Mouse (Mus musculus): ENCODE measurements around the gene Tenm2. TPM values are rescaled to one million over a fixed set of nuclear protein-coding genes. Genes with fewer than 3 reads are reported as not detected.

Gene Tenm2
- polyA plus RNA-seq, 1 experiment from 2014 or later: 0.16 TPM

DNA sequence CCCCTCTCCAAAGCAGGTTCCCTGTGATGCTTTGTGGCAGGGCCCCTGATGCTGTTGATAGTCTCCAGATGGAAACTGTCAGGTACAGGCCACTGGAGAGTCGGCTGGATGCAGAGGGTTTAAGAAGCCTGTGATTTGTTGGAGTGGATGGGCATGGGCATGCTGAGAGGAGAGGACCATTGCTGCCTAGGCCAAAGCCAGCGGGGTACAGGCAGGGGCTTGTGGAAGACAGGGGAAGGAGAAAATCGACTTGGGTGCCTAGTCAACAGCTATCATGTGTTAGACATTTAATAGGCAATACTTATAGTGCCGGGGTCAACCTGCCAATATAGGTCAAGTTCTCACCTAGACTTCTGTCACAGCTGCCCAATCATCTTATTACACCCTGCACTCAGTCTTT is 926.4 kb downstream of the Tenm2 start:
- Histone ChIP-seq H3K9ac (replicated peaks; ENCODE audit: low read depth) (no peak overlapping the region), H3K4me3 (ENCODE audit: low read depth, low read length) (no peak overlapping the region), H3K9me3 (ENCODE audit: low read length) (no peaks in the 10 kb centered on the region), H3K27ac (ENCODE audit: low read length) (no peak overlapping the region), H3K4me2 (replicated peaks; ENCODE audit: low read depth, low read length) (no peak overlapping the region), H3K36me3 (ENCODE audit: insufficient read depth, low read length) (no peaks in the 10 kb centered on the region), H3K4me1 (ENCODE audit: insufficient read depth, low read depth, low read length) (no peaks in the 10 kb centered on the region), H3K27me3 (replicated peaks; ENCODE audit: insufficient read depth, low read length) (no peaks in the 10 kb centered on the region)
- DNase-seq (ENCODE audit: low spot score) (no peak), ATAC-seq (no peak)
- TF ChIP-seq EP300 (IDR thresholded peaks at IDR 0.05): no peak
- TF ChIP-seq CTCF (IDR thresholded peaks at IDR 0.05): no peak
- WGBS: 53% methylated on average over 4 of the region's 4 CpGs

DNA sequence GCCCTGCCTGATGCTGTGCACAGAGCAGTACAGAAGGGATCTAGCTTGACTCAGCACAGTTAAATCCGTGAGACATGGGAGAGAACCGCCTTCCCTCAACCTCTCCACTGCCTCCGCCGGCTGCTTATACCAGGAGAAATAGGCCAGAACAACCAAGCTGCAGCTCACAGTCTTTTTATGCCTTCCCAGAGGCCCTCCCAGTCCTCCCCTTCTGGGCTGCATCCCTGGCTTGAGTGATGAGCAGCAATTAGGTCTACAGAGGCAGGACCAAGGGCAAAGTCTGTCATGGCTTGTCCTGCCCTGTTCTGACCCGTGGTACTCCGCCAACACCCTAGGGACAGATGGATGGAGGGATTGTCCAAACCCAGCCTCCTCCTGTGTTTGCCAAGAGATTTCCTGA is 928.5 kb downstream of the Tenm2 start:
- Histone ChIP-seq H3K4me2 (replicated peaks; ENCODE audit: low read depth, low read length) (no peak overlapping the region), H3K36me3 (ENCODE audit: insufficient read depth, low read length) (no peaks in the 10 kb centered on the region), H3K27me3 (replicated peaks; ENCODE audit: insufficient read depth, low read length) (no peaks in the 10 kb centered on the region), H3K9me3 (ENCODE audit: low read length) (no peaks in the 10 kb centered on the region), H3K9ac (replicated peaks; ENCODE audit: low read depth) (no peak overlapping the region), H3K27ac (ENCODE audit: low read length) (no peak overlapping the region), H3K4me3 (ENCODE audit: low read depth, low read length) (no peak overlapping the region), H3K4me1 (ENCODE audit: insufficient read depth, low read depth, low read length) (no peaks in the 10 kb centered on the region; the same call in 1 of the 2 replicates)
- ATAC-seq: no peak
- TF ChIP-seq CTCF (IDR thresholded peaks at IDR 0.05) (no peak), EP300 (IDR thresholded peaks at IDR 0.05) (no peak)
- DNase-seq (ENCODE audit: low spot score): no peak
- WGBS: 84% methylated on average over 6 of the region's 6 CpGs

DNA sequence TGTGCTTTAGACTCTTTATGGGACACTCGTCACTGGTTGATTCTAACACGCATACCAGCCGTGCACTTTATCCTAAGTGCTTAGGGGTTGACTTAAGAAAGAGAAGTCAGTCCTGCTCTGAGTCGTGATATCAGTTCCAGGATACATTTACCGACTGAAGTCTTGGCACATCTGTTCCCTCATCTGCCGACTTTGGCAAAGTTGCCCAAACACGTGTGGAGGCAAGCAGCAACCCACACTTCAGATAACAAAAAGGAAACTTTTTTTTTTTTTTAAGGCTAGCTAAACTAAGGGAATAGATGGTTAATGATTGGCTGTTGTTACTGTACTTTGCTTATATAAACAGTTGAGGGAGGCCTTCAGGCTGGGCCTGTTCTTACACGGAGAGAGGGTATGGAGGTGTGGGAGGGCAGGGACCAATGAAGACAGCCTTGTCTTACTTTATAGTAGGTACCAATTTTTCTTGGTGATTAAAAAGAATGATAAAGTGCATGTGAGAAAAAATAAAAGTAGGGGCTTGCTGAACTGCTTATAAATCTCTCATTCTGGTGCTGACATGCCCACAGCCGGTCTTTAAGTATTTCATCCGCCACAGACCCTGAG is 930.3 kb downstream of the Tenm2 start:
- TF ChIP-seq EP300 (IDR thresholded peaks at IDR 0.05): no peak
- no peak for TF ChIP-seq CTCF (IDR thresholded peaks at IDR 0.05)
- ATAC-seq (no peak), DNase-seq (ENCODE audit: low spot score) (no peak)
- Histone ChIP-seq H3K27ac (ENCODE audit: low read length) (no peak overlapping the region), H3K4me3 (ENCODE audit: low read depth, low read length) (no peak overlapping the region), H3K9ac (replicated peaks; ENCODE audit: low read depth) (no peak overlapping the region), H3K9me3 (ENCODE audit: low read length) (no peaks in the 10 kb centered on the region), H3K36me3 (ENCODE audit: insufficient read depth, low read length) (no peaks in the 10 kb centered on the region), H3K4me1 (ENCODE audit: insufficient read depth, low read depth, low read length) (no peaks in the 10 kb centered on the region; the same call in 1 of the 2 replicates), H3K4me2 (replicated peaks; ENCODE audit: low read depth, low read length) (no peak overlapping the region), H3K27me3 (replicated peaks; ENCODE audit: insufficient read depth, low read length) (no peaks in the 10 kb centered on the region)
- WGBS: 59% methylated on average over 10 of the region's 10 CpGs

DNA sequence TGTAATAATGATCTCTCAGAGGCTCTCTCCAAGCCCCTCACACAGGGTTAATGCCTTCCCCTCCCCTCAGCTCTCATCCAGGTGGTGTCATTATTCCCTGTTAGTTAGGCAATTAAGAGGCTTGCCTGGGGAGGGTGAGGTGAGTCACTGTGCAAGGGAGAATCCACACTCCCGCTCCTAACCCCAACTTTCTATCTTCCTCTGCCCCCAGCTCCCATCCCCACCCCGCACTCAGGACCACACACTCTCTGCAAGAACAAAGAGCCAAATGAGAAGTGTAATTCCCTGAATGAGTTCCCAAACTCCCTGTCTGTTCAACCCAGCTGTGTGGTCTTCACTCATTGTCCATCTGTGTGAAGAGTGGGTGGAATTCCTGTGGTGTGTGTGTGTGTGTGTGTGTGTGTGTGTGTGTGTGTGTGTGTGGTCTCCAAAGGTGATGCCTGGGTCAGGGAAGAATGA is 932.8 kb downstream of the Tenm2 start:
- TF ChIP-seq EP300 (IDR thresholded peaks at IDR 0.05) (no peak), CTCF (IDR thresholded peaks at IDR 0.05) (no peak)
- 71% methylated on average over 2 of the region's 2 CpGs for WGBS
- H3K36me3 ChIP-seq (ENCODE audit: insufficient read depth, low read length): no peaks in the 10 kb centered on the region
- H3K4me2 ChIP-seq (replicated peaks; ENCODE audit: low read depth, low read length): no peak overlapping the region
- H3K4me1 ChIP-seq (ENCODE audit: insufficient read depth, low read depth, low read length): no peaks in the 10 kb centered on the region; the same call in 1 of the 2 replicates
- no peaks in the 10 kb centered on the region for H3K27me3 ChIP-seq (replicated peaks; ENCODE audit: insufficient read depth, low read length)
- no peak overlapping the region for H3K9ac ChIP-seq (replicated peaks; ENCODE audit: low read depth)
- no peak overlapping the region for H3K4me3 ChIP-seq (ENCODE audit: low read depth, low read length)
- ATAC-seq (no peak), DNase-seq (ENCODE audit: low spot score) (no peak)
- H3K27ac ChIP-seq (ENCODE audit: low read length): no peak overlapping the region
- H3K9me3 ChIP-seq (ENCODE audit: low read length): no peaks in the 10 kb centered on the region

DNA sequence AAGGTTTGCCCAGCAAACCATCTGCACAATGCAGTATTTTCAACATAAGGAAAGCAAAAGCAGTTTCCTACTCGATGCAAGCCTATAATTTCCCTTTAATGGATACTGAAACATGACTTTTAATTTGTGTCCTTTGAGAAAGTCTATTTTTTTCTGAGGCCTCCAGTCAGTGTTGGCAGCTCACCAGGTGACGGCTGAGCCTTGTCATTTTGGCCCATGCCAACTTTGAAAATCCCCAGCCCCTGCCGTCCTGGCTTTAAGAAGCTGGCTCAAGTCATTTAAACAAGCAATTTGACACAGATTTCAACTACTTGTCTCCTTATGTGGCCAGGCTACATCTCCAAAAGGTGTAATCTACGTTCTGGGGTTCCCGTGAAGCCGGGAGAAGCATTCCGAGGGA is 933.7 kb downstream of the Tenm2 start:
- ATAC-seq (no peak), DNase-seq (ENCODE audit: low spot score) (no peak)
- TF ChIP-seq EP300 (IDR thresholded peaks at IDR 0.05): no peak
- no peak for TF ChIP-seq CTCF (IDR thresholded peaks at IDR 0.05)
- Histone ChIP-seq H3K4me1 (ENCODE audit: insufficient read depth, low read depth, low read length) (no peaks in the 10 kb centered on the region; the same call in 1 of the 2 replicates), H3K9ac (replicated peaks; ENCODE audit: low read depth) (no peak overlapping the region), H3K36me3 (ENCODE audit: insufficient read depth, low read length) (no peaks in the 10 kb centered on the region), H3K27ac (ENCODE audit: low read length) (no peak overlapping the region), H3K4me2 (replicated peaks; ENCODE audit: low read depth, low read length) (no peak overlapping the region), H3K9me3 (ENCODE audit: low read length) (no peaks in the 10 kb centered on the region), H3K4me3 (ENCODE audit: low read depth, low read length) (no peak overlapping the region), H3K27me3 (replicated peaks; ENCODE audit: insufficient read depth, low read length) (no peaks in the 10 kb centered on the region)
- WGBS: 62% methylated on average over 7 of the region's 7 CpGs

DNA sequence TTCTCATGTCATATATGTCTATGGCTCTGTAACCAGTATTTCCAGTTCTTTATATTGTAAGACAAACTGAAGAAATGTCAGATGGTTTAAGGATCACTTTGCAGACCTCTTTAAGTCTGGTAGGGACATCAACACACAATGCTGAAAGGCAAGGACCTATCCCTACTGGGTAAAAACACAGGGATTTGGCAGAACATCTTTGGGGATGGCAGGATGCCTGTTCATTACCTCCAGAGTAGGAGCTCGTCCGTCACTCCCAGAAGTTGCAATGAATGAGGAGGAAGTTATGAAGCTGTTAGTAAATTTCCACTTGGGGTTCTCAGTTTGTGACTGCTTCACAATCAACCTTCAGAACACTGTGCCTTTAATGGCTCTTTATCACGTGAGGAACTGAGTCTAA is 939.2 kb downstream of the Tenm2 start:
- H3K36me3 ChIP-seq (ENCODE audit: insufficient read depth, low read length): no peaks in the 10 kb centered on the region
- H3K27ac ChIP-seq (ENCODE audit: low read length): no peak overlapping the region
- H3K9me3 ChIP-seq (ENCODE audit: low read length): no peaks in the 10 kb centered on the region
- H3K4me2 ChIP-seq (replicated peaks; ENCODE audit: low read depth, low read length): no peak overlapping the region
- no peak overlapping the region for H3K9ac ChIP-seq (replicated peaks; ENCODE audit: low read depth)
- DNase-seq (ENCODE audit: low spot score): no peak
- ATAC-seq: no peak
- TF ChIP-seq CTCF (IDR thresholded peaks at IDR 0.05) (no peak), EP300 (IDR thresholded peaks at IDR 0.05) (no peak)
- no peaks in the 10 kb centered on the region; the same call in 1 of the 2 replicates for H3K27me3 ChIP-seq (replicated peaks; ENCODE audit: insufficient read depth, low read length)
- WGBS: 48% methylated on average over 3 of the region's 3 CpGs
- no peaks in the 10 kb centered on the region for H3K4me1 ChIP-seq (ENCODE audit: insufficient read depth, low read depth, low read length)
- no peak overlapping the region for H3K4me3 ChIP-seq (ENCODE audit: low read depth, low read length)

Measured in lung, postnatal 0 days (tissue).